Mouse (Mus musculus) layer of hippocampus, adult 9-11 months (tissue): ENCODE data around the gene Vstm2a.

Experiments
- DNase-seq: peaks from one replicate; pipeline ENCODE4 v3.0.0; 2022

Vstm2a gene

GRCm38 (mm10) chr11:16257473-16257921 lies at the start of gene Vstm2a:
Gene Vstm2a, plus strand, starts transcription at chr11:16257724.
- peak; percentile 61 for DNase-seq

GRCm38 (mm10) chr11:16257011-16257410 lies 513 bp upstream of the Vstm2a start:
- DNase-seq = peak; percentile 11

- DNase-seq = peak; percentile 22
These were observed 776 bp downstream of the Vstm2a start for GRCm38 (mm10) chr11:16258300-16258699.

- DNase-seq = no peak
These were observed 2.4 kb downstream of the Vstm2a start for GRCm38 (mm10) chr11:16259876-16260275.

GRCm38 (mm10) chr11:16260764-16261578 lies 3.4 kb downstream of the Vstm2a start:
- peak; percentile 58 for DNase-seq

GRCm38 (mm10) chr11:16268396-16268795 lies 10.9 kb downstream of the Vstm2a start:
- no peak for DNase-seq

- no peak for DNase-seq
These were observed 32.9 kb downstream of the Vstm2a start for GRCm38 (mm10) chr11:16290381-16290780.

GRCm38 (mm10) chr11:16292960-16293359 lies 35.4 kb downstream of the Vstm2a start:
- DNase-seq = no peak

GRCm38 (mm10) chr11:16296521-16296920 lies 39.0 kb downstream of the Vstm2a start:
- DNase-seq = no peak

- no peak for DNase-seq
These were observed 42.0 kb downstream of the Vstm2a start for GRCm38 (mm10) chr11:16299492-16299891.

- no peak for DNase-seq
These were observed 42.4 kb downstream of the Vstm2a start for GRCm38 (mm10) chr11:16299960-16300359.

GRCm38 (mm10) chr11:16300709-16301108 lies 43.2 kb downstream of the Vstm2a start:
- DNase-seq = peak; percentile 16

- DNase-seq = no peak
These were observed 57.6 kb downstream of the Vstm2a start for GRCm38 (mm10) chr11:16315097-16315496.

GRCm38 (mm10) chr11:16345179-16345578 lies 87.7 kb downstream of the Vstm2a start:
- no peak for DNase-seq

GRCm38 (mm10) chr11:16345676-16346075 lies 88.2 kb downstream of the Vstm2a start:
- no peak for DNase-seq

GRCm38 (mm10) chr11:16351915-16352314 lies 94.4 kb downstream of the Vstm2a start:
- DNase-seq = no peak

- no peak for DNase-seq
These were observed 96.8 kb downstream of the Vstm2a start for GRCm38 (mm10) chr11:16354356-16354755.

GRCm38 (mm10) chr11:16366852-16367587 lies 109.5 kb downstream of the Vstm2a start:
- DNase-seq = no peak

GRCm38 (mm10) chr11:16403627-16404026 lies 146.1 kb downstream of the Vstm2a start:
- DNase-seq = no peak

GRCm38 (mm10) chr11:16411736-16412135 lies 154.2 kb downstream of the Vstm2a start:
- no peak for DNase-seq

- DNase-seq = peak; percentile 26
These were observed 155.1 kb downstream of the Vstm2a start for GRCm38 (mm10) chr11:16412609-16413008.

- no peak for DNase-seq
These were observed 155.6 kb downstream of the Vstm2a start for GRCm38 (mm10) chr11:16413077-16413644.

- no peak for DNase-seq
These were observed 182.2 kb downstream of the Vstm2a start for GRCm38 (mm10) chr11:16439548-16440251.
